Mouse (Mus musculus): ENCODE results near the gene Krt16. TPM values are rescaled to one million over a fixed set of nuclear protein-coding genes. Genes with fewer than 3 reads are reported as not detected.
"Not testable (repeated sequence)": the region's sequence is repeated elsewhere in the genome, so short reads cannot be mapped to it uniquely, and the experiment has no call there.

The Krt16 gene
- polyA plus RNA-seq, 1 experiment from 2014 or later = not detected

DNA sequence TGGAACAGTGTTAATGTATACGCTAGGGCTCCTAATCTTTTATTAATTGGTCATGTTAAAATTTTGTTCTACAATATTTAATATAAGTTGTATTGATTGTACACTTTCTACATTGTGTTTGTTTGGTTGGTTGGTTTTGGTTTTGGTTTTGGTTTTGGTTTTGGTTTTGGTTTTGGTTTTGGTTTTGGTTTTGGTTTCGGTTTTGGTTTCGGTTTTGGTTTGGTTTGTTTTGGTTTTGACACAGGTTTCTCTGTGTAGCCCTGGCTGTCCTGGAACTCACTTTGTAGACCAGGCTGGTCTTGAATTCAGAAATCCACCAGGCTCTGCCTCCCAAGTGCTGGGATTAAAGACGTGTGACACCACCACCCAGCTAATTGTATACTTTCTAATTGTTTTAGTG is 8.4 kb downstream of the Krt16 start:
- WGBS = 92% methylated on average over 4 of the region's 4 CpGs
- H3K4me3 ChIP-seq; H3K4me1 ChIP-seq; H3K36me3 ChIP-seq; H3K27ac ChIP-seq; H3K9me3 ChIP-seq (replicated peaks); DNase-seq (ENCODE audit: low spot score); H3K27me3 ChIP-seq (ENCODE audit: low read depth, poor library complexity, severe bottlenecking): not testable (repeated sequence)

DNA sequence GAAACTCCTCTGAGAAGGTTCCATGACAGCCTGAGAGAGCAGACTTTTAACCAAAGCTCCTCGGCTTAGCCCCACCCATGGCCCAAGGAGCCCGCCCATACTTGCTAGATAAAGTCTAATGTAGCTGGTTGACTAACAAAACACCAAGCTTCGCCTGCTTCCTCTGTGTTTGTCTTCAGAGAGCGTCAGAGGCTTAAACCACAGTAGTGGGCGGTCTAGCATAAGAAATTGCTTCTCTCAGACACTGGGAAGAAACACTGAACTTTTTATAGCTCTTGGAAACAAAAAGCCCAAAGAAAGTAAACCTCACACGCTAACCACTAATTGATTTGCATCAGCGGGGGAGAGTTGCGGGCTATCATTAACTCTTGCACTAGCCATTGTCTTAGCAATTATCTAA is 27.0 kb downstream of the Krt16 start:
- H3K27me3 ChIP-seq (ENCODE audit: low read depth, poor library complexity, severe bottlenecking) = no peaks in the 10 kb centered on the region
- no peak for DNase-seq (ENCODE audit: low spot score)
- 88% methylated on average over 8 of the region's 8 CpGs for WGBS
- H3K4me3 ChIP-seq = no peak overlapping the region
- H3K4me1 ChIP-seq = no peaks in the 10 kb centered on the region
- no peaks in the 10 kb centered on the region for H3K36me3 ChIP-seq
- no peak overlapping the region for H3K27ac ChIP-seq
- no peaks in the 10 kb centered on the region; the same call in 1 of the 2 replicates for H3K9me3 ChIP-seq (replicated peaks)

GRCm38 (mm10) chr11:100219304-100219703 is 29.4 kb downstream of the Krt16 start:
- H3K4me1 ChIP-seq = no peaks in the 10 kb centered on the region
- no peaks in the 10 kb centered on the region for H3K9me3 ChIP-seq (replicated peaks)
- H3K4me3 ChIP-seq = no peak overlapping the region
- no peak overlapping the region for H3K27ac ChIP-seq
- DNase-seq (ENCODE audit: low spot score) = no peak
- 89% methylated on average over 4 of the region's 4 CpGs for WGBS
- H3K36me3 ChIP-seq = no peaks in the 10 kb centered on the region
- no peaks in the 10 kb centered on the region for H3K27me3 ChIP-seq (ENCODE audit: low read depth, poor library complexity, severe bottlenecking)

- no peak for DNase-seq (ENCODE audit: low spot score)
- H3K9me3 ChIP-seq (replicated peaks) = no peaks in the 10 kb centered on the region
- no peak overlapping the region for H3K27ac ChIP-seq
- H3K4me1 ChIP-seq = no peaks in the 10 kb centered on the region
- no peak overlapping the region for H3K4me3 ChIP-seq
- no peaks in the 10 kb centered on the region for H3K36me3 ChIP-seq
- 60% methylated on average over 6 of the region's 6 CpGs for WGBS
- no peaks in the 10 kb centered on the region for H3K27me3 ChIP-seq (ENCODE audit: low read depth, poor library complexity, severe bottlenecking)
Measured at GRCm38 (mm10) chr11:100208542-100208941, 40.2 kb downstream of the Krt16 start.

- no peaks in the 10 kb centered on the region for H3K9me3 ChIP-seq (replicated peaks)
- whole genome bisulfite sequencing = 95% methylated on average over 8 of the region's 8 CpGs
- no peaks in the 10 kb centered on the region for H3K36me3 ChIP-seq
- no peak for DNase-seq (ENCODE audit: low spot score)
- H3K4me3 ChIP-seq = no peak within 1 kb of the TSS
- H3K27me3 ChIP-seq (ENCODE audit: low read depth, poor library complexity, severe bottlenecking) = no peaks in the 10 kb centered on the region
- no peaks in the 10 kb centered on the region for H3K4me1 ChIP-seq
- no peak within 1 kb of the TSS for H3K27ac ChIP-seq
Measured at GRCm38 (mm10) chr11:100207498-100207897, 41.2 kb downstream of the Krt16 start, which contains the start of gene Krt14. Gene Krt14, minus strand, starts transcription at chr11:100207548.

- WGBS = 21% methylated on average over 6 of the region's 6 CpGs
- H3K9me3 ChIP-seq (replicated peaks) = no peaks in the 10 kb centered on the region
- H3K4me3 ChIP-seq = no peak overlapping the region
- no peaks in the 10 kb centered on the region for H3K4me1 ChIP-seq
- no peak overlapping the region for H3K27ac ChIP-seq
- peak; percentile 69 for DNase-seq (ENCODE audit: low spot score)
- no peaks in the 10 kb centered on the region for H3K36me3 ChIP-seq
- H3K27me3 ChIP-seq (ENCODE audit: low read depth, poor library complexity, severe bottlenecking) = no peaks in the 10 kb centered on the region
Measured at GRCm38 (mm10) chr11:100203448-100203847, 45.3 kb downstream of the Krt16 start.

DNA sequence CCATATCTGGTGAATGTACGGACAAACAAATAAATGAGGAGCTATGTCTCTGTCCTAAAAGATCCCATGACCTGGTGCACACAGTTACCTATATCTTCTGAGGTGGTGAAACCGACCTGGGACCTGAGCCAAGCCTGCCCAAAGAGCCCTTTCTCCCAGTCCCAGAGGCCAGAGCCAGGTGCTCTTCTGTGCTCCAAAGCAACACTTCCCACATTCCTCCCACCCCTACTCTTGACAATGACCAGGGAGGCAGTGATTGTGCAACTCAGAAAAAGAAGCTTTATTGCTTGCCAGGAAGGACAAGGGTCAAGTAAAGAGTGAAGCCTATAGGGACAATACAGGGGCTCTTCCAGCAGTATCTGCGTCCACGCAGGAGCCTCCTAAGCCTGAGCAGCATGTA is 45.8 kb downstream of the Krt16 start:
- no peak overlapping the region for H3K4me3 ChIP-seq
- H3K36me3 ChIP-seq = no peaks in the 10 kb centered on the region
- WGBS = 81% methylated on average over 4 of the region's 4 CpGs
- no peaks in the 10 kb centered on the region for H3K4me1 ChIP-seq
- DNase-seq (ENCODE audit: low spot score) = no peak
- no peaks in the 10 kb centered on the region for H3K27me3 ChIP-seq (ENCODE audit: low read depth, poor library complexity, severe bottlenecking)
- H3K9me3 ChIP-seq (replicated peaks) = no peaks in the 10 kb centered on the region
- no peak overlapping the region for H3K27ac ChIP-seq

- WGBS = 46% methylated on average over 8 of the region's 8 CpGs
- no peak overlapping the region for H3K27ac ChIP-seq
- no peak overlapping the region for H3K4me3 ChIP-seq
- no peaks in the 10 kb centered on the region for H3K9me3 ChIP-seq (replicated peaks)
- no peaks in the 10 kb centered on the region for H3K4me1 ChIP-seq
- no peaks in the 10 kb centered on the region for H3K36me3 ChIP-seq
- peak; percentile 51 for DNase-seq (ENCODE audit: low spot score)
- no peaks in the 10 kb centered on the region for H3K27me3 ChIP-seq (ENCODE audit: low read depth, poor library complexity, severe bottlenecking)
Measured at GRCm38 (mm10) chr11:100200104-100200820, 48.4 kb downstream of the Krt16 start.

DNA sequence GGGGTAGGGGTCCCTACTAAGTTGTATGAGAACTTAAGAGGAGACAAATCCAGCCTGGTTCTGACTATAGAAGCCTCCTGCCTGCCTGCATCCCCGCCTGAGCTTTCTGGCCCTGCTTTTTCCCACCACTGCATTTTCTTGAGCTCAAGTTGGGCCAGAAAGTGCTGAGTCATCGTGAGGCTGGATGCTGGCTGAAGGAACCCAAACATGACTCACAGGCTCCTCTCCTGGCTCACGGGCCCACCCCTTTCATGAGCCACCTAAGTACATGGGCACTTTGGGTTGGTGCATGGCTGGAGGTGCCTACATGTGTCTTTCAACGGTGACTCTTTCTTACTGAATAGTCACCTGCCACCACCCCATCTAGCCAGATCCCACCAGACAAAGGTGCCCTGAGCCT is 50.0 kb downstream of the Krt16 start:
- DNase-seq (ENCODE audit: low spot score) = no peak
- Histone ChIP-seq H3K4me3 (no peak overlapping the region), H3K4me1 (no peaks in the 10 kb centered on the region), H3K9me3 (replicated peaks) (no peaks in the 10 kb centered on the region), H3K36me3 (no peaks in the 10 kb centered on the region), H3K27me3 (ENCODE audit: low read depth, poor library complexity, severe bottlenecking) (no peaks in the 10 kb centered on the region), H3K27ac (no peak overlapping the region)
- 70% methylated on average over 4 of the region's 4 CpGs for WGBS

Other genes with a start within 250 kb of the Krt16 start
- gene Krt33a, start 232.7 kb downstream of the Krt16 start, polyA plus RNA-seq (2016; fragmentation: Nextera tagmentation; extraction: Ambion mirVana) = not detected in 2 replicates
- not detected in 2 replicates for gene Krt33b, start 219.0 kb downstream of the Krt16 start, polyA plus RNA-seq (2016; fragmentation: Nextera tagmentation; extraction: Ambion mirVana)
- gene Krt34, start 207.3 kb downstream of the Krt16 start, polyA plus RNA-seq (2016; fragmentation: Nextera tagmentation; extraction: Ambion mirVana) = not detected in 2 replicates
- gene Krt31, start 198.4 kb downstream of the Krt16 start, polyA plus RNA-seq (2016; fragmentation: Nextera tagmentation; extraction: Ambion mirVana) = not detected in 2 replicates
- gene Krt32, start 160.7 kb downstream of the Krt16 start, polyA plus RNA-seq (2016; fragmentation: Nextera tagmentation; extraction: Ambion mirVana) = not detected in 2 replicates
- gene Krt35, start 152.7 kb downstream of the Krt16 start, polyA plus RNA-seq (2016; fragmentation: Nextera tagmentation; extraction: Ambion mirVana) = 0.08 TPM in 1 of 2 replicates, not detected in the other
- gene Krt36, start 143.3 kb downstream of the Krt16 start, polyA plus RNA-seq (2016; fragmentation: Nextera tagmentation; extraction: Ambion mirVana) = not detected in 2 replicates
- gene Krt13, start 127.3 kb downstream of the Krt16 start, polyA plus RNA-seq (2016; fragmentation: Nextera tagmentation; extraction: Ambion mirVana) = not detected in 2 replicates
- gene Krt15, start 113.0 kb downstream of the Krt16 start, polyA plus RNA-seq (2016; fragmentation: Nextera tagmentation; extraction: Ambion mirVana) = 1.6 and 8.4 TPM in 2 replicates
- gene Krt19, start 100.2 kb downstream of the Krt16 start, polyA plus RNA-seq (2016; fragmentation: Nextera tagmentation; extraction: Ambion mirVana) = 11.1 and 13.9 TPM in 2 replicates
- not detected in 2 replicates for gene Krt9, start 55.7 kb downstream of the Krt16 start, polyA plus RNA-seq (2016; fragmentation: Nextera tagmentation; extraction: Ambion mirVana)
- 8.0 and 32.0 TPM in 2 replicates for gene Krt14, start 41.4 kb downstream of the Krt16 start, polyA plus RNA-seq (2016; fragmentation: Nextera tagmentation; extraction: Ambion mirVana)
- 1.3 and 7.6 TPM in 2 replicates for gene Krt17, start 12.1 kb upstream of the Krt16 start, polyA plus RNA-seq (2016; fragmentation: Nextera tagmentation; extraction: Ambion mirVana)
- 0.21 TPM in 1 of 2 replicates, not detected in the other for gene Krt42, start 21.0 kb upstream of the Krt16 start, polyA plus RNA-seq (2016; fragmentation: Nextera tagmentation; extraction: Ambion mirVana)
- gene Eif1, start 71.0 kb upstream of the Krt16 start, polyA plus RNA-seq (2016; fragmentation: Nextera tagmentation; extraction: Ambion mirVana) = 1,486 and 1,565 TPM in 2 replicates
- not detected in 2 replicates for gene Gast, start 85.5 kb upstream of the Krt16 start, polyA plus RNA-seq (2016; fragmentation: Nextera tagmentation; extraction: Ambion mirVana)
- gene Hap1, start 107.2 kb upstream of the Krt16 start, polyA plus RNA-seq (2016; fragmentation: Nextera tagmentation; extraction: Ambion mirVana) = 0.85 and 1.3 TPM in 2 replicates
- gene Jup, start 148.9 kb upstream of the Krt16 start, polyA plus RNA-seq (2016; fragmentation: Nextera tagmentation; extraction: Ambion mirVana) = 35.6 and 41.8 TPM in 2 replicates
- gene P3h4, start 165.9 kb upstream of the Krt16 start, polyA plus RNA-seq (2016; fragmentation: Nextera tagmentation; extraction: Ambion mirVana) = 33.9 and 45.3 TPM in 2 replicates
- 67.6 and 89.5 TPM in 2 replicates for gene Fkbp10, start 166.8 kb upstream of the Krt16 start, polyA plus RNA-seq (2016; fragmentation: Nextera tagmentation; extraction: Ambion mirVana)
- 149 and 173 TPM in 2 replicates for gene Nt5c3b, start 192.9 kb upstream of the Krt16 start, polyA plus RNA-seq (2016; fragmentation: Nextera tagmentation; extraction: Ambion mirVana)
- 0.63 and 0.69 TPM in 2 replicates for gene Klhl10, start 193.0 kb upstream of the Krt16 start, polyA plus RNA-seq (2016; fragmentation: Nextera tagmentation; extraction: Ambion mirVana)
- 7.9 and 10.4 TPM in 2 replicates for gene Klhl11, start 223.8 kb upstream of the Krt16 start, polyA plus RNA-seq (2016; fragmentation: Nextera tagmentation; extraction: Ambion mirVana)

Measured in limb, embryonic 10.5 days (tissue).